Mouse (Mus musculus) embryonic facial prominence, embryonic 13.5 days (tissue): Measurements from ENCODE around the gene Thtpa. TPM values are rescaled to one million over a fixed set of nuclear protein-coding genes. Genes with fewer than 3 reads are reported as not detected.

Experiments used
- ATAC-seq: fragments of 200-750 bp; cut with Nextera tagmentation; 2 replicates; pipeline ENCODE4 v1.8.0; 2017; ENCODE audit warnings: low read depth; ENCODE audit not compliant: insufficient number of reproducible peaks, insufficient read depth, low FRiP score, low TSS enrichment
- H3K27ac ChIP-seq: fragments of 300-500 bp; sonication (generic); 2 replicates; pipeline ENCODE4 v1.5.1; 2015; ENCODE audit warnings: moderate library complexity, mild to moderate bottlenecking, inconsistent platforms
- H3K27me3 ChIP-seq: fragments of 300-500 bp; sonication (generic); 2 replicates; pipeline ENCODE4 v1.6.1; 2015; ENCODE audit warnings: mild to moderate bottlenecking, inconsistent platforms
- H3K36me3 ChIP-seq: fragments of 300-500 bp; sonication (generic); 2 replicates; pipeline ENCODE4 v1.6.1; 2015; ENCODE audit warnings: mild to moderate bottlenecking, inconsistent platforms
- H3K4me1 ChIP-seq: fragments of 300-500 bp; sonication (generic); 2 replicates; pipeline ENCODE4 v1.6.1; 2015; ENCODE audit warnings: inconsistent platforms
- H3K4me2 ChIP-seq: fragments of 300-500 bp; sonication (generic); 2 replicates; pipeline ENCODE4 v1.6.1; 2015; ENCODE audit warnings: moderate library complexity, mild to moderate bottlenecking, inconsistent platforms
- H3K4me3 ChIP-seq: fragments of 300-500 bp; sonication (generic); 2 replicates; pipeline ENCODE4 v1.5.1; 2015; ENCODE audit warnings: mild to moderate bottlenecking, inconsistent platforms
- H3K9ac ChIP-seq: fragments of 300-500 bp; sonication (generic); 2 replicates; pipeline ENCODE4 v1.6.1; 2015; ENCODE audit warnings: mild to moderate bottlenecking, inconsistent platforms
- H3K9me3 ChIP-seq: fragments of 300-500 bp; sonication (generic); 2 replicates; pipeline ENCODE4 v1.6.1; 2016; ENCODE audit warnings: inconsistent platforms
- WGBS: fragments of 180-500 bp; shearing (Covaris S2); methylation state at CpG from one replicate; pipeline ENCODE4 v1.1.7; 2015; ENCODE audit warnings: mixed read lengths; 5-methylcytosine and 5-hydroxymethylcytosine counted together
- polyA plus RNA-seq: library from polyadenylated mRNA; unstranded; fragments of >200 nt; fragmentation: Nextera tagmentation; extraction: Ambion mirVana; gene quantifications from 2 replicates; pipeline ENCODE4 v1.2.1, GENCODE M21; 2015

Thtpa gene
- polyA plus RNA-seq, 1 experiment from 2014 or later, result 21.9 TPM

- no peak for ATAC-seq
- H3K9ac ChIP-seq, result no peak overlapping the region
- no peak overlapping the region for H3K27ac ChIP-seq
- no peaks in the 10 kb centered on the region for H3K9me3 ChIP-seq
- no peaks in the 10 kb centered on the region for H3K36me3 ChIP-seq
- peaks cover 42% of the 10 kb centered on the region for H3K27me3 ChIP-seq
- no peak overlapping the region for H3K4me3 ChIP-seq
- H3K4me2 ChIP-seq, result no peak overlapping the region
- peaks cover 44% of the 10 kb centered on the region for H3K4me1 ChIP-seq
- WGBS, result 76% methylated on average over 4 of the region's 4 CpGs
Measured at GRCm38 (mm10) chr14:55118852-55119251, 24.3 kb downstream of the Thtpa start.

GRCm38 (mm10) chr14:55119421-55120134 is 25.0 kb downstream of the Thtpa start:
- peaks cover 34% of the 10 kb centered on the region for H3K27me3 ChIP-seq
- ATAC-seq, result no peak
- H3K4me3 ChIP-seq, result no peak overlapping the region
- no peak overlapping the region for H3K27ac ChIP-seq
- no peaks in the 10 kb centered on the region for H3K36me3 ChIP-seq
- WGBS, result 72% methylated on average over 4 of the region's 4 CpGs
- no peak overlapping the region for H3K9ac ChIP-seq
- H3K9me3 ChIP-seq, result no peaks in the 10 kb centered on the region
- H3K4me1 ChIP-seq, result peaks cover 37% of the 10 kb centered on the region
- H3K4me2 ChIP-seq, result no peak overlapping the region

- no peaks in the 10 kb centered on the region for H3K9me3 ChIP-seq
- peak overlapping the region; percentile 39; the same call in 1 of the 2 replicates for H3K27ac ChIP-seq
- peak overlapping the region; percentile 12; the same call in 1 of the 2 replicates for H3K4me3 ChIP-seq
- H3K4me1 ChIP-seq, result peaks cover 16% of the 10 kb centered on the region
- H3K27me3 ChIP-seq, result peaks cover 11% of the 10 kb centered on the region
- H3K36me3 ChIP-seq, result no peaks in the 10 kb centered on the region
- peak; percentile 75; the same call in 1 of the 2 replicates for ATAC-seq
- peak overlapping the region; percentile 33; the same call in 1 of the 2 replicates for H3K9ac ChIP-seq
- H3K4me2 ChIP-seq, result peak overlapping the region; percentile 45
- 4% methylated on average over 5 of the region's 5 CpGs for WGBS
Measured at GRCm38 (mm10) chr14:55121947-55122346, 27.4 kb downstream of the Thtpa start.

DNA sequence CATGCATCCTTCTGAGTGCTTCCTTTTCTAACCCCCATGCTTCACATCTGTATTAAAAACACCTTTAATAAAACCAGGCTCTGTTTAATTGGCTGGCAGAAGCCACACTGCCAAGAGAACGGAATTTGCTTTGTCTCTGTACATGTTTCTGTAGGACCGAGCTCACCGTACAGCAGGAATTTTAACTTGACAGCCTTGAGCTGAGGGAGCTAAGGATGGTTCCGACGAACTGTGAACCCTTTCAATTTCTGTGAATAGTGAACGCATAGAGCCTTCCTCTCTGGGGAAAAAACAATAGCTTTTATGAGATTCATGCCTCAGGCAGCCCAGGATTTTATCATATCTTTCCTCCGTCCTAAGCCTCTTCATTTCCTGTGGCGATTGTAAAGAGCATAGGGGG is 27.8 kb downstream of the Thtpa start:
- Histone ChIP-seq H3K27ac (peak overlapping the region; percentile 39; the same call in 1 of the 2 replicates), H3K4me2 (peak overlapping the region; percentile 45), H3K9ac (peak overlapping the region; percentile 33; the same call in 1 of the 2 replicates), H3K27me3 (peaks cover 7% of the 10 kb centered on the region), H3K4me3 (peak overlapping the region; percentile 12; the same call in 1 of the 2 replicates), H3K9me3 (no peaks in the 10 kb centered on the region), H3K36me3 (no peaks in the 10 kb centered on the region), H3K4me1 (peaks cover 13% of the 10 kb centered on the region)
- 21% methylated on average over 8 of the region's 8 CpGs for WGBS
- no peak for ATAC-seq

DNA sequence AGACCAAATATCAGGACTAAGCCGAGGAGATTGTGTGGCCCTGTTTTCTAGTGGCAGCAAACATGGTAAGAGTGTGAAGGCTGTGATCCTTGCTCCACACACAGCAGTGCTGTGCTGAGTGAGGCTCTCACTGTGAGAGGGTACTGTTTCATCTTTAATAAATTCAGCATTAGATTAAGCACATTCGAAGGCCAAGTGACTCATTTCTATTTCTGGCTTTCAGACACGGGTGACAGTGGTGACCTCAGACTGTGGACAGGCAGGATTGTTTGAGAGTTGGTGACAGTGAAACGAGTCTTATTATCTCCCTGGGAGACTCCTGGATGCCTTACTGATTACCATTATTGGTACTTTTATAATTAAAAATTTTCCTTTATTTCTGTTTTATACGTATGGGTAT is 31.1 kb downstream of the Thtpa start:
- H3K9ac ChIP-seq, result no peak overlapping the region
- H3K9me3 ChIP-seq, result no peaks in the 10 kb centered on the region
- WGBS, result 77% methylated on average over 5 of the region's 5 CpGs
- H3K36me3 ChIP-seq, result no peaks in the 10 kb centered on the region
- H3K27ac ChIP-seq, result no peak overlapping the region
- no peak for ATAC-seq
- no peaks in the 10 kb centered on the region for H3K27me3 ChIP-seq
- no peak overlapping the region for H3K4me2 ChIP-seq
- H3K4me1 ChIP-seq, result peaks cover 13% of the 10 kb centered on the region
- no peak overlapping the region for H3K4me3 ChIP-seq

DNA sequence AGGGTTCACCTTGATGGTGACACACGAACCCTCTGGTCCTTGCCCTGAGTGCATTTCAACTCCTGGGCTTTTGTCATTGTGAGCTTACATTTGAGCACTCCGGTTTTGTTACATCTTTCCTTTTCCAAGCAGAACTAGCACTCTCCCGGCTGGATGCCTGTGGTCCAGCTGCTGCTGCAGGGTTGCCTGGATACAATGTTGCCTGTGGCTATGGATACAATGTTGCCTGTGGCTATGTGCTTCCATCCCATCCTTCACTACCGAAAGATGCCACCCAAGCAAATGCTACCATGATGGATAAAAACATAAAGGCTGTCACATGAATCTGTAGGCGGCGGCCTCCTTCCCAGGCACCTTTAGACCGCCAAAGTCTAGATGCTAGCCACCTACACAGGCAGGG is 31.9 kb downstream of the Thtpa start:
- peaks cover 13% of the 10 kb centered on the region for H3K4me1 ChIP-seq
- 82% methylated on average over 7 of the region's 7 CpGs for WGBS
- no peak overlapping the region for H3K4me2 ChIP-seq
- no peaks in the 10 kb centered on the region for H3K27me3 ChIP-seq
- no peak overlapping the region for H3K27ac ChIP-seq
- no peaks in the 10 kb centered on the region for H3K9me3 ChIP-seq
- no peak for ATAC-seq
- no peaks in the 10 kb centered on the region for H3K36me3 ChIP-seq
- H3K9ac ChIP-seq, result no peak overlapping the region
- H3K4me3 ChIP-seq, result no peak overlapping the region

DNA sequence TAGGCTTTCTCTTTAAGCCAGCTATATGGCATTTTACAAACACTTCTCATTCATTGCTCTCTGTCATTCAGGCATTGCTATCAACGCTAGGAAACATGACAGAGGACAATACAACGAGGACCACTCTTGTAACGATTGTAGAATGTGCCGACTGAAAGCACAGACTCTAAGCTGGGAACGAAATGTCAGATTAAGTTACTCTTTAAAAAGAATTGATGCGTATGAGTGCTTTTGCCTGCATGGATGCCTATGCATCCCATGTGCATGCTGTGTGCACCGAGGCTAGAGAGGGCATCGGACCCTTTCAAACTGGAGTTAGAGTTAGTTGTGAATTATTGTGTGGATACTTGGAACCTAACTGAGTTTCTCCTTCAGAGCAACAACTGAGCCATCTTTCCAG is 41.1 kb downstream of the Thtpa start:
- no peak overlapping the region for H3K4me3 ChIP-seq

GRCm38 (mm10) chr14:55139313-55139712 is 44.7 kb downstream of the Thtpa start:
- Histone ChIP-seq H3K4me1 (no peaks in the 10 kb centered on the region), H3K9me3 (no peaks in the 10 kb centered on the region), H3K27me3 (no peaks in the 10 kb centered on the region), H3K36me3 (no peaks in the 10 kb centered on the region), H3K27ac (no peak overlapping the region), H3K4me3 (no peak overlapping the region), H3K9ac (no peak overlapping the region), H3K4me2 (no peak overlapping the region)
- WGBS, result 47% methylated on average over 7 of the region's 7 CpGs
- 0 out of 2 replicates have a peak, but pooled peaks have one; percentile 32 for ATAC-seq

More for the DNA sequence above, 41.1 kb downstream of the Thtpa start:
- H3K9ac ChIP-seq, result no peak overlapping the region
- no peak for ATAC-seq
- H3K36me3 ChIP-seq, result no peaks in the 10 kb centered on the region
- H3K9me3 ChIP-seq, result no peaks in the 10 kb centered on the region
- no peaks in the 10 kb centered on the region for H3K4me1 ChIP-seq
- WGBS, result 75% methylated on average over 8 of the region's 8 CpGs
- no peaks in the 10 kb centered on the region for H3K27me3 ChIP-seq
- H3K4me2 ChIP-seq, result no peak overlapping the region
- no peak overlapping the region for H3K27ac ChIP-seq

- no peaks in the 10 kb centered on the region for H3K36me3 ChIP-seq
- ATAC-seq, result no peak
- H3K27me3 ChIP-seq, result no peaks in the 10 kb centered on the region
- H3K9ac ChIP-seq, result no peak overlapping the region
- no peak overlapping the region for H3K4me2 ChIP-seq
- 88% methylated on average over 1 of the region's 1 CpGs for WGBS
- H3K9me3 ChIP-seq, result no peaks in the 10 kb centered on the region
- no peak overlapping the region for H3K4me3 ChIP-seq
- 0 out of 2 replicates have a peak, but pooled peaks cover 3% of the 10 kb centered on the region for H3K4me1 ChIP-seq
- no peak overlapping the region for H3K27ac ChIP-seq
Measured at GRCm38 (mm10) chr14:55146324-55146723, 51.7 kb downstream of the Thtpa start.

DNA sequence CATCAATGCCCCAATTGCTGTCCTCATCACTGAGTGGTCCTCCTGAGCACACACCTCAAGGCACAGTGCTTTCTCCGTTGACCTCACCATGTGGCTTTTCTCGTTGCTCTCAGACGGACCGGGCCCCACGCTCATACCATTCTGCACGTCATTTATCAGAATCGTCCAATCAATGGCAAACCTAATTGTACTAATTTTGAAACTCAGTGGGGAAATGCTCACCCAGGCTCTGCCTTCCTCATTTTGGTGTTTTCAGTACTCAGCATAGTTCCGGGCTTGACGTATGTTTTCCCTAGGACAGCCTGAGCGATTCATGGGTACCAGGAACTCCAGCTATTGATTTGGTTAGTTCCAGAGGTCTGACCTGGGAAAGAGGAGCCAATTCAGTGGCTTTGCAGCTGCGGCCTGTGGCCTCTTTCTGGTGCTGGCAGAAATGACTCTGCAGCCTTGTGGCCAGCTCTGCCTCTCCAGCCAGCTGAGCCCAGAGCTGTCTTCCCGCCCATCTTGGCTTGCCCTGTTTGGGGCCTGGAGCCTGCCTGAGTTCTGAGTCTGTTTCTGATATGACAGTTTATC is 52.3 kb downstream of the Thtpa start:
- Histone ChIP-seq H3K36me3 (no peaks in the 10 kb centered on the region), H3K4me3 (no peak overlapping the region), H3K4me2 (no peak overlapping the region), H3K27me3 (no peaks in the 10 kb centered on the region), H3K9ac (no peak overlapping the region), H3K27ac (no peak overlapping the region), H3K4me1 (0 out of 2 replicates have a peak, but pooled peaks cover 3% of the 10 kb centered on the region), H3K9me3 (no peaks in the 10 kb centered on the region)
- no peak for ATAC-seq
- WGBS, result 85% methylated on average over 12 of the region's 12 CpGs

GRCm38 (mm10) chr14:55148363-55148915 is 53.9 kb downstream of the Thtpa start:
- H3K36me3 ChIP-seq, result no peaks in the 10 kb centered on the region
- no peaks in the 10 kb centered on the region for H3K9me3 ChIP-seq
- H3K4me3 ChIP-seq, result no peak overlapping the region
- 0 out of 2 replicates have a peak, but pooled peaks cover 3% of the 10 kb centered on the region for H3K4me1 ChIP-seq
- H3K27me3 ChIP-seq, result no peaks in the 10 kb centered on the region
- no peak for ATAC-seq
- no peak overlapping the region for H3K4me2 ChIP-seq
- H3K9ac ChIP-seq, result no peak overlapping the region
- no peak overlapping the region for H3K27ac ChIP-seq
- 26% methylated on average over 5 of the region's 5 CpGs for WGBS
